21 mouse cellular contexts compared by ENCODE assay signal in genomic region chr2:130453421-130453820, GRCm38 (mm10). TPM values are rescaled to one million over a fixed set of nuclear protein-coding genes. Genes with fewer than 3 reads are reported as not detected.
DNase-seq lines count a peak whose midpoint lies in the region; ATAC-seq and TF ChIP-seq lines count a peak whose summit lies in the region.
"Had no signal": no experiment of that assay in that cellular context is flagged by ENCODE, and none has a peak within 500 bp of the region (broad histone marks: within the 10 kb centered on the region; RNA-seq: fewer than 3 reads in every experiment).

No protein-coding gene starts in this region.

- H3K9ac ChIP-seq in heart, embryonic 14.5 days (ENCODE audit: low read length) = no peak overlapping the region
- H3K9ac ChIP-seq in midbrain, embryonic 13.5 days (replicated peaks) = no peak overlapping the region
- H3K9ac ChIP-seq: heart, embryonic 15.5 days; neural tube, embryonic 12.5 days had no signal

- no peak for DNase-seq in gastrocnemius, adult 2 months
- no peak for DNase-seq in gastrocnemius, postnatal 10 days
- DNase-seq in layer of hippocampus, adult 11-12 months (ENCODE audit: low spot score) = peak; percentile 33
- no peak for DNase-seq in layer of hippocampus, postnatal 25 days (ENCODE audit: extremely low spot score in 1 of 2, low spot score in 1 of 2)
- peak; percentile 64 for DNase-seq in brain, adult 2 months (ENCODE audit: low read depth, low spot score)
- DNase-seq: adrenal gland, adult 2 months; kidney, adult 8-10 months; kidney, postnatal 4 days; liver; thymus, adult 2 months had no signal

- H3K27ac ChIP-seq in gastrocnemius, adult 2 months = peak overlapping the region; percentile 6; the same call in 1 of the 2 replicates
- peak overlapping the region in 1 of 2 experiments; percentile 44; a peak in 1 of 4 replicates for H3K27ac ChIP-seq in heart, embryonic 14.5 days (replicated peaks in 1 of 2; ENCODE audit: control insufficient read depth in 1 of 2, insufficient read depth in 1 of 2, low read depth in 2 of 2, low read length in 2 of 2)
- no peak overlapping the region for H3K27ac ChIP-seq in midbrain, embryonic 13.5 days
- H3K27ac ChIP-seq: heart, embryonic 15.5 days; neural tube, embryonic 12.5 days had no signal

- intact Hi-C loops in gastrocnemius, adult 2 months (cut with DNase I) = no loop called here

- H3K9me3 ChIP-seq in heart, embryonic 14.5 days (ENCODE audit: control insufficient read depth, low read length) = no peaks in the 10 kb centered on the region
- no peaks in the 10 kb centered on the region for H3K9me3 ChIP-seq in midbrain, embryonic 13.5 days
- H3K9me3 ChIP-seq: G1E; heart, embryonic 15.5 days; megakaryocyte, embryonic 14.5 days; neural tube, embryonic 12.5 days had no signal

- H3K4me2 ChIP-seq in heart, embryonic 14.5 days (ENCODE audit: low read length) = peak overlapping the region; percentile 16; the same call in 1 of the 2 replicates
- H3K4me2 ChIP-seq in midbrain, embryonic 13.5 days (replicated peaks) = no peak overlapping the region
- H3K4me2 ChIP-seq: heart, embryonic 15.5 days; neural tube, embryonic 12.5 days had no signal

- ATAC-seq in heart, embryonic 14.5 days (ENCODE audit: insufficient number of reproducible peaks, insufficient read depth, low FRiP score, low read depth) = no peak
- no peak for ATAC-seq in midbrain, embryonic 13.5 days
- ATAC-seq: hindbrain, embryonic 16.5 days had no signal

- H3K27me3 ChIP-seq in heart, embryonic 14.5 days (ENCODE audit: control insufficient read depth, insufficient read depth, low read length) = 0 out of 2 replicates have a peak, but pooled peaks cover 6% of the 10 kb centered on the region
- H3K27me3 ChIP-seq in midbrain, embryonic 13.5 days = peaks cover 9% of the 10 kb centered on the region
- H3K27me3 ChIP-seq: heart, embryonic 15.5 days; megakaryocyte, embryonic 14.5 days had no signal

- H3K4me3 ChIP-seq in gastrocnemius, adult 2 months = no peak overlapping the region
- H3K4me3 ChIP-seq in heart, embryonic 14.5 days (ENCODE audit: control insufficient read depth in 1 of 2, insufficient read depth in 1 of 2, low read depth in 1 of 2, low read length in 2 of 2) = no peak overlapping the region
- H3K4me3 ChIP-seq in midbrain, embryonic 13.5 days (replicated peaks) = no peak overlapping the region
- H3K4me3 ChIP-seq: heart, embryonic 15.5 days; megakaryocyte, embryonic 14.5 days; neural tube, embryonic 12.5 days had no signal

- TF ChIP-seq CTCF in gastrocnemius, adult 2 months (IDR thresholded peaks at IDR 0.05) = no peak

- WGBS in heart, embryonic 14.5 days = 56% methylated on average over 6 of the region's 6 CpGs
- WGBS in midbrain, embryonic 13.5 days = 71% methylated on average over 6 of the region's 6 CpGs

- H3K36me3 ChIP-seq in heart, embryonic 14.5 days (ENCODE audit: control insufficient read depth, insufficient read depth, low read length) = no peaks in the 10 kb centered on the region
- H3K36me3 ChIP-seq in midbrain, embryonic 13.5 days = no peaks in the 10 kb centered on the region
- H3K36me3 ChIP-seq: heart, embryonic 15.5 days; neural tube, embryonic 12.5 days had no signal

- H3K4me1 ChIP-seq in heart, embryonic 14.5 days (ENCODE audit: control insufficient read depth in 2 of 2, insufficient read depth in 2 of 2, low read length in 2 of 2) = peaks cover 10 to 38% of the 10 kb centered on the region in 2 experiments
- peaks cover 51% of the 10 kb centered on the region for H3K4me1 ChIP-seq in midbrain, embryonic 13.5 days (replicated peaks)

RNA-seq across cellular contexts. Expression of gene Ptpra, which starts 3.3 kb away (rescaled TPM):
- 10 to 100 TPM; 16.0 to 23.3 TPM for total RNA-seq in gastrocnemius, adult 2 months (2021)
- 10 to 100 TPM; 42.2 to 49.9 TPM for total RNA-seq in gastrocnemius, postnatal 10 days (2021)
- 100 to 1,000 TPM; 322 to 337 TPM for total RNA-seq in layer of hippocampus, postnatal 25 days (2021)
- polyA plus RNA-seq in heart, embryonic 14.5 days (2014; fragmentation: Nextera tagmentation; extraction: Ambion mirVana) = 87.2 and 88.5 TPM in 2 replicates
- polyA plus RNA-seq in midbrain, embryonic 13.5 days (2015; fragmentation: Nextera tagmentation; extraction: Ambion mirVana) = 112 and 126 TPM in 2 replicates

RNA-seq across cellular contexts. Expression of gene Pced1a, which starts 28.9 kb away (rescaled TPM):
- 1 to 10 TPM; 4.5 to 5.0 TPM for total RNA-seq in gastrocnemius, adult 2 months (2021)
- 1 to 10 TPM; 4.7 to 7.7 TPM for total RNA-seq in gastrocnemius, postnatal 10 days (2021)
- 10 to 100 TPM; 22.4 to 25.4 TPM for total RNA-seq in layer of hippocampus, postnatal 25 days (2021)
- polyA plus RNA-seq in heart, embryonic 14.5 days (2014; fragmentation: Nextera tagmentation; extraction: Ambion mirVana) = 5.2 and 6.7 TPM in 2 replicates
- polyA plus RNA-seq in midbrain, embryonic 13.5 days (2015; fragmentation: Nextera tagmentation; extraction: Ambion mirVana) = 10.8 and 11.9 TPM in 2 replicates

RNA-seq across cellular contexts. Expression of gene Vps16, which starts 29.3 kb away (rescaled TPM):
- total RNA-seq in gastrocnemius, adult 2 months (2021) = 10 to 100 TPM; 15.7 to 19.1 TPM
- 10 to 100 TPM; 23.0 to 25.9 TPM for total RNA-seq in gastrocnemius, postnatal 10 days (2021)
- 10 to 100 TPM; 91.6 to 95.2 TPM for total RNA-seq in layer of hippocampus, postnatal 25 days (2021)
- 40.4 and 43.8 TPM in 2 replicates for polyA plus RNA-seq in heart, embryonic 14.5 days (2014; fragmentation: Nextera tagmentation; extraction: Ambion mirVana)
- 112 and 124 TPM in 2 replicates for polyA plus RNA-seq in midbrain, embryonic 13.5 days (2015; fragmentation: Nextera tagmentation; extraction: Ambion mirVana)

RNA-seq across cellular contexts. Expression of gene Tmem239, which starts 47.1 kb away (rescaled TPM):
- total RNA-seq in gastrocnemius, adult 2 months (2021) = not detected
- not detected for total RNA-seq in gastrocnemius, postnatal 10 days (2021)
- not detected for total RNA-seq in layer of hippocampus, postnatal 25 days (2021)
- not detected in 2 replicates for polyA plus RNA-seq in heart, embryonic 14.5 days (2014; fragmentation: Nextera tagmentation; extraction: Ambion mirVana)
- polyA plus RNA-seq in midbrain, embryonic 13.5 days (2015; fragmentation: Nextera tagmentation; extraction: Ambion mirVana) = not detected in 2 replicates
- total RNA-seq: adrenal gland, adult 2 months; G1E; left cerebral cortex, adult 8-10 months had no signal
- polyA plus RNA-seq: adrenal gland, adult 2 months; G1E; heart, embryonic 15.5 days; lung, embryonic 16.5 days; neural tube, embryonic 12.5 days; small intestine, adult 2 months; stomach, embryonic 14.5 days; thymus, adult 2 months had no signal

RNA-seq across cellular contexts. Expression of gene 1700020A23Rik, which starts 48.4 kb away (rescaled TPM):
- not detected for total RNA-seq in gastrocnemius, adult 2 months (2021)
- total RNA-seq in gastrocnemius, postnatal 10 days (2021) = not detected
- not detected for total RNA-seq in layer of hippocampus, postnatal 25 days (2021)
- polyA plus RNA-seq in heart, embryonic 14.5 days (2014; fragmentation: Nextera tagmentation; extraction: Ambion mirVana) = not detected in 2 replicates
- polyA plus RNA-seq in midbrain, embryonic 13.5 days (2015; fragmentation: Nextera tagmentation; extraction: Ambion mirVana) = 0.46 and 0.58 TPM in 2 replicates
- total RNA-seq: G1E; left cerebral cortex, adult 8-10 months had no signal
- polyA plus RNA-seq: adrenal gland, adult 2 months; G1E; heart, embryonic 15.5 days; lung, embryonic 16.5 days; small intestine, adult 2 months; stomach, embryonic 14.5 days had no signal

Comparison
In these comparisons a context has a peak if more than half of its experiments do, and no peak if none do; other contexts are left out.
1. DNase-seq: peak in layer of hippocampus, adult 11-12 months (single experiment) and brain, adult 2 months (single experiment); none in gastrocnemius, adult 2 months (single experiment), gastrocnemius, postnatal 10 days (single experiment) and layer of hippocampus, postnatal 25 days (0 of 2).
2. RNA of gene Ptpra, which starts 3.3 kb away (total RNA-seq): 322 to 337 TPM in layer of hippocampus, postnatal 25 days; 42.2 to 49.9 TPM in gastrocnemius, postnatal 10 days and 16.0 to 23.3 TPM in gastrocnemius, adult 2 months; every median in the first group is over 4 times any median in the second.